Mouse (Mus musculus) thymus, adult 2 months (tissue): ENCODE results near the gene Neu2.
"Not testable (repeated sequence)": the region's sequence is repeated elsewhere in the genome, so short reads cannot be mapped to it uniquely, and the experiment has no call there.

Experiments
- CTCF ChIP-seq: fragments of 200-500 bp; IDR thresholded peaks from 2 replicates; pipeline ENCODE4 v1.5.1; 2012; ENCODE audit warnings: mild to moderate bottlenecking, control low read depth, low read length, moderate library complexity, borderline replicate concordance; ENCODE audit not compliant: control insufficient read depth, poor library complexity, insufficient read depth; ENCODE audit errors: extremely low read depth
- POLR2A ChIP-seq: fragments of 200-500 bp; IDR thresholded peaks from 2 replicates; pipeline ENCODE4 v1.6.1; 2012; ENCODE audit warnings: mild to moderate bottlenecking, low read length, control low read depth, moderate library complexity; ENCODE audit not compliant: control insufficient read depth, poor library complexity, insufficient read depth; ENCODE audit errors: extremely low read depth

DNA sequence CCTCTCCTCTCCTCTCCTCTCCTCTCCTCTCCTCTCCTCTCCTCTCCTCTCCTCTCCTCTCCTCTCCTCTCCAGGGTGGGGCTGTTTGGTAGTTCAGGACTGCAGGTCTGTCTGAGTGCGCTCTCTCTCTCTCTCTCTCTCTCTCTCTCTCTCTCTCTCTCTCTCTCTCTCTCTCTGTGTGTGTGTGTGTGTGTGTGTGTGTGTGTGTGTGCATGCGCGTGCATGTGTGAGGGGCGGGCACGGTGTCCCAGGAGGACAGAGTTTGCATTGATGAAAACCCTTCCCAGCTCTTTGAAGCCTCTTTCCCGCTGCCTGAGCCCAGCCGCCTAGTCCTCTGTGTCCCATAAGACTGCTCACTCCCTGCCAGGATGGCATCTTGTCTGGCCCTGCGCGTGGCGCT lies 39.7 kb upstream of the Neu2 start, which contains the start of gene Snorc:
- TF ChIP-seq CTCF, POLR2A: not testable (repeated sequence)
